Mouse (Mus musculus) Patski (cell line): ENCODE results near the gene Cd70. TPM values are rescaled to one million over a fixed set of nuclear protein-coding genes. Genes with fewer than 3 reads are reported as not detected.

Source experiments
- ATAC-seq: fragments of 100-300 bp; one replicate; pipeline ENCODE4 v1.8.0; 2021
- CTCF ChIA-PET: fragments of 350-600 bp; sonication (Branson Sonifier 250); formaldehyde crosslinking; loops from one replicate; lab custom pipeline; 2022; ENCODE audit warnings: inconsistent platforms; lab: Charles Lee
- POLR2A ChIA-PET: fragments of 350-600 bp; sonication (Branson Sonifier 250); formaldehyde crosslinking; loops from one replicate; lab custom pipeline; 2022; ENCODE audit warnings: antibody characterized with exemption, inconsistent platforms; lab: Charles Lee
- DNase-seq: peaks from one replicate; pipeline ENCODE4 v3.0.0-alpha.2; 2011; ENCODE audit warnings: low read depth, low spot score
- H3K27me3 ChIP-seq: fragments of 371-371 bp; one replicate; pipeline ENCODE4 v1.5.1; 2021
- CTCF ChIP-seq: fragments of 100-300 bp; IDR thresholded peaks from one replicate; pipeline ENCODE4 v1.5.1; 2021
- in situ Hi-C: fragments of 300-500 bp; cut with MboI; formaldehyde crosslinking; loops from 3 replicates; pipeline ENCODE4 v1.11.1; 2018; ENCODE audit warnings: low pct_unique_long_range_greater_than_20kb, mixed read lengths
- polyA plus RNA-seq: library from polyadenylated mRNA; unstranded; gene quantifications from one replicate; pipeline ENCODE4 v1.2.3, GENCODE M21; 2021

Gene Cd70
- polyA plus RNA-seq, 1 experiment from 2014 or later = not detected

DNA sequence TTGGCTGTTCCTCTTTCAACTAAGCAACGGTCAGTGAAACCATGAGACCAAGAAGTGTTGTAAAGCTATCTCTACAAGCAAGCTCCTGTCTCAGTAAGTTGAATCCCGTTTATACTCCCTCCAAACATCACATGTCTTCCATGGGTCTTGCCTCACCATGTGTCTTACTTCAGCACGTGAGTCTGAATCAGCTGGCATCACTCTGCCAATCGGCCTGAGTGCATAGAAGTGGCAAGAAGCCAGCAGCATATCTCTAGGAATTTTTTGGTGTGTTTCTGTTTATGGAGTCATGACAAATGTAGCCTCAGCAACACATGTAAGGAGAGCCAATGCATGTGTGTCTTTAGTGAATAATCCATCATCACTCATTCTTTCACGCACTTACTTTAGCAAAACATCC lies 22.8 kb upstream of the Cd70 start:
- DNase-seq (no peak), ATAC-seq (no peak)
- no peak for TF ChIP-seq CTCF
- ChIA-PET POLR2A (no interaction called here), CTCF (no interaction called here)
- in situ Hi-C loops = no loop called here
- H3K27me3 ChIP-seq = peaks cover 3% of the 10 kb centered on the region

DNA sequence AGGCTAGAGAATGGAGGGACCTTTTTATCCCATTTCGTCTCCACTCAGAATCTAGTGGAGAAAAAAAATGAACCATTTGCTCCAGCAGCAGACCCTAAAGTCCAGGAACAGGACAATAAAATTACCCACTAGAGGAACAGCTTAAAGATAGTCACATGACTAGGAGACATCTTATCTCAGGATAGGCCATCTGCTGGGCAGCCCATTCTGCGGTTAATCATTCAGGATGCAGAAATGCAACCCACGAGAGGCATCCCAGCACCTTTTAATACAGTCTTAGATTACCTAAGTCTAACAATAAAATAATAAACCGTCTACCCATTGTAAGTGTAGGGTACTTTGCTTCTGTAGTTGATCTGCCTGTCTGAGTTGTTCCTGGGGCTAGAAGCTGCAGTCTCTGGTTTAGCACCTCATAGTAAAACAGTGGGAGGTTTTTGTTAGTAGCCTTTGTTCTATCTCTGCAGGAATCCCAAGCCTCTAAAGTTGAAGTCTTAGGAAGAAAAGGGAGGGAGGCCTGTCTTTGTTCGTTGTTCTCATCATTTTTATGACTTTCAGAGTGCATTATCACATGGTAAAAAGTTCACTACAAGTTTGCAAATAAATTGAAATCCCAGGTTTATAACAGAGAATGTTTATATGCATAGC lies 21.2 kb upstream of the Cd70 start:
- no peak for TF ChIP-seq CTCF
- H3K27me3 ChIP-seq = no peaks in the 10 kb centered on the region
- DNase-seq (no peak), ATAC-seq (no peak)
- POLR2A ChIA-PET = no interaction called here
- in situ Hi-C loops = no loop called here
- CTCF ChIA-PET = no interaction called here

DNA sequence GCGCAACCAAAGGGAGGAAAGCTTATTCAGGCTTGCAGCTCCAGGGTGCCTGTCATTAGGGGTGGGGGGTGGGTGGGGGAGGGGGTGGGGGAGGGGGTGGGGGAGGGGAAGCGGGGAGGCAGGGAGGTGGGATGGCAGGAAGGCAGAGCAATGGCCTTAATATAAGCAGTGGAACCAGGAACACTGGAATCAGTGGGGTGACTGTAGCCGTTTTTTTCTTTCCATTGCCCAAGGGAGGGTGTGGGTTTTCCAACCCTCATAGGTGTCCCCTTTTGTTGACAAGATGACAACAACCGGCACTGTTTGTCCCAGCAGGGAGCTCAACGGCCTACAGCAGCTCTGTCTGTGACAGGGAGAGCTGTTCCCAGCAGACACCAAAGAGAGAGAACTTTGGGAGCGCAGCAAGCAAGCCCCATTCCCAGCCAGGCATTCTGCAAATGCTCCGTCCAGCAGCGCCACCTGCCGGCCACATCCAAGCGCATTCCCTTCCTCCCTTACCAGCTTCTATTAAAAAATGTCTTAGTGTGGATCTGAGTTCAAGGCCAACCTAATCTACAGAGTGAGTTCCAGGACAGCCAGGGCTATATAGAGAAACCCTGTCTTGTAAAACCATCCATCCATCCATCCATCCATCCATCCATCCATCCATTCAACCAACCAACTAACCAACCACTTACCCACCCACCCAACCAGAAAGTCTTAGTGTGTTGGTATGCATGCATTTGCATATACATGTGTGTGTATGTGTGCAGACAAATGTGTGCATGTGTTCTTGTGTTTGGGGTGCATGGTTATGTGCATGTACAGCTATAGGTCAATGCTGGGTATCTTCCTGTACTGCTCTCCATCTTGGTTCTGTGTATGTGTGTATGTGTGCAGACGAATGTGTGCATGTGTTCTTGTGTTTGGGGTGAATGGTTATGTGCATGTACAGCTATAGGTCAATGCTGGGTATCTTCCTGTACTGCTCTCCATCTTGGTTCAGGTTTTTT lies 17.5 kb upstream of the Cd70 start:
- CTCF ChIA-PET = interaction anchor here (0.7 to 2.2 kb wide), 5 partner anchors 12 to 166 kb away, joined by 3 to 7 read pairs (median 3); no protein-coding TSS in a partner anchor
- DNase-seq = peak; percentile 10
- ATAC-seq = peak; percentile 57
- H3K27me3 ChIP-seq = peaks cover 2% of the 10 kb centered on the region
- TF ChIP-seq CTCF = peak; percentile 92
- in situ Hi-C loops = loop anchor here (5.0 kb wide), 2 partner anchors 70 to 170 kb away; partner anchors contain the start of gene Alkbh7
- POLR2A ChIA-PET = interaction anchor here (0.9 kb wide), 1 partner anchor 170 kb away, joined by 3 read pairs; the partner anchor contains the start of gene Alkbh7

DNA sequence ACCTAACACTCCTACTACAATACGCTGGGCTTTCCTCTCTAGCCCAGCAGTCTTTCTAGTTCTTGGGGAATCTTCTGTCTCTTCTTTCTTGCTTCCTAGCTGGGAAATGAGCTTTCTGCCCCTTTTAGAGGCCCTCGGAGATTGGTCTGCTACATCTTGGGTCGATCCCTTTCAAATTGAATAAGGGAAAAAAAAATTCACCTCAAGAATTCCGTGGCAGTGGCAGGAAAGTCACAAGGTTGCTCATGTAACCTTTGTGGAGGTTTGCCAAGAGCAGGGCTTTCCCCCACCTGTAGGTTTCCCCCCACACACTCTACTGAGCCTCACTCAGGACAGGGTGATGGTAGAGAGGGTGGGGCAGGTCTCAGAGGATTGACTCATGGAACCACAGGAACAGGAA lies 4.2 kb upstream of the Cd70 start:
- in situ Hi-C loops = no loop called here
- no peak for ATAC-seq
- peaks cover 14% of the 10 kb centered on the region for H3K27me3 ChIP-seq
- no peak for DNase-seq
- no peak for TF ChIP-seq CTCF
- POLR2A ChIA-PET = no interaction called here
- CTCF ChIA-PET = no interaction called here

DNA sequence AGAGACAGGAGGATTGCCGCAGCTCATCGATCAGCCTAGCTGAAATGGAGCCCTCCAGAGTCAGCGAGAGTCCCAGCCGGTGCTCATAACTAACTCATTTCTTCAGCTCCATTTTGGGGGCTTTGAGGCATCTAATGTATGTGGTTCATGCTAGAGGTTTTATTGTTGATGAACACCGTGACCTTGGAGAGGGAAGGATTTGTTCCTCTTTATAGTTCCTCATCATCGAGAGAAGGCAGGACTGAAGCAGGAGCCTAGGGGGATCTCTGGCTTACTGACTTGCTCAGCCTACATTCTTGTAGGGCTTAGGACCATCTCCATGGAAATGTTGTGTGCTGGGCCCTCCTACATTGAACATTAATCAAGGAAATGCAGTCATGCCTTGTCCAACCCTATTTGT lies 3.4 kb upstream of the Cd70 start:
- no peak for DNase-seq
- in situ Hi-C loops = no loop called here
- POLR2A ChIA-PET = no interaction called here

DNA sequence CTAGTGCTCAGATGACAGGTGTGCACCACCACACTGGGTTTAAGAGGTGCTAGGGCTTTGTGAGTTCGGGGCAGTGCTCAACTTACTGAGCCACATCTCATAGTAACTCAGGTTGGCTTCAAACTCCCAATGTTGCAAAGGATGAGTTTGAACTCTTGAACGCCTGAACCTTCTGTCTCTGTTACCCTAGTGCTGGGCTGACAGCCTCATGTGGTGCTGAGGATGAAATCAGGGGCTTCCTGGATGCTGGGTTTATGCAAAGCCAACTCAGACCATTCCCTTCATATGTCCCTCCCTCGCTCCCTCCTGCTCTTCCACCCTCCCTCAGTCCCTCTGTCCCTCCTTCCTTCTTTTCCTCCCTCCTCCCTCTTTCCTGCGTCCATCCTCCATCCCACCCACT lies 1.2 kb downstream of the Cd70 start:
- in situ Hi-C loops = no loop called here
- ChIA-PET POLR2A (no interaction called here), CTCF (no interaction called here)
- peaks cover 51% of the 10 kb centered on the region for H3K27me3 ChIP-seq
- DNase-seq (no peak), ATAC-seq (no peak)
- TF ChIP-seq CTCF = no peak

More for the DNA sequence above, 3.4 kb upstream of the Cd70 start:
- TF ChIP-seq CTCF = no peak
- H3K27me3 ChIP-seq = peaks cover 21% of the 10 kb centered on the region
- CTCF ChIA-PET = no interaction called here
- no peak for ATAC-seq

DNA sequence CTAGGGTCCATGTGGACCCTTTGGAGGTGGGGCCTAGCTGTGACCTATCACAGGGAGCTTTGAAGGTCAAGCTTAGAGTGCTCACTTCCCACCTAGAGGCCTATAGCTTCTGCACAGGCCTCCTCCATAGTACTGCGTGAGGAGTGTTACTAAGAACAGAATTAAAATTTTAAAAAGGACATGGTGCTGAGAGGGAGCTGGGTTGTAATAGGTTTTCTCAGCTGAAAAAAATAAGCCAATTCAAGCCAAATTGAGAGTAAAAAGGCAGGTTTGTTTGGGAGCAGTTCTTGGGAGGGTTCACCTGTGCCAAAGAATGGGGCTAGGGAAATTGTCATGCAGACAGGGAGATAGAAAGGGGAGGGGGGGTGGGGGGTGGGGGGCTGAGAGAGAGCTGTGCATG lies 4.5 kb downstream of the Cd70 start:
- ATAC-seq (no peak), DNase-seq (no peak)
- H3K27me3 ChIP-seq = peaks cover 49% of the 10 kb centered on the region
- POLR2A ChIA-PET = interaction anchor here (0.6 kb wide), 1 partner anchor 45 kb away, joined by 4 read pairs; no protein-coding TSS in a partner anchor
- CTCF ChIA-PET = no interaction called here
- in situ Hi-C loops = no loop called here
- TF ChIP-seq CTCF = no peak

DNA sequence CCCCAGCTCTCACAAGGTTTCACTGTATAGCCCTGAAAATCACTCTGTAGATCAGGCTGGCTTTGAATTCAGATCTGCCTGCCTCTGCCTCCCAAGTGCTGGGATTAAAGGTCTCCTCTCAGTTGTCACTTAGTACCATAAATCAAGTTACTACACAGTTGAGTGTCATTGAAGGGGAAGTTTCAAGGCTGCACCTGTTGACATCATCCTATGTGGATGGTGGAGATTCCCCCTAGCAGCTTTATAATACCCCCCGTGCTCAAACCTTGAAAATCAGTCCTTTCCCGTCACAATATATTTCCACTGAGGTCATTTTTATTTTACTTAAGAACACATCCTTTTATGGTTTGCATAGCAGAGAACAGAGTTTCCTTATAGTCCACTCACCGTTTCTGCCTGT lies 5.9 kb downstream of the Cd70 start:
- CTCF ChIA-PET = no interaction called here
- H3K27me3 ChIP-seq = peaks cover 46% of the 10 kb centered on the region
- in situ Hi-C loops = no loop called here
- ATAC-seq = no peak
- DNase-seq = no peak
- POLR2A ChIA-PET = no interaction called here
- TF ChIP-seq CTCF = no peak

DNA sequence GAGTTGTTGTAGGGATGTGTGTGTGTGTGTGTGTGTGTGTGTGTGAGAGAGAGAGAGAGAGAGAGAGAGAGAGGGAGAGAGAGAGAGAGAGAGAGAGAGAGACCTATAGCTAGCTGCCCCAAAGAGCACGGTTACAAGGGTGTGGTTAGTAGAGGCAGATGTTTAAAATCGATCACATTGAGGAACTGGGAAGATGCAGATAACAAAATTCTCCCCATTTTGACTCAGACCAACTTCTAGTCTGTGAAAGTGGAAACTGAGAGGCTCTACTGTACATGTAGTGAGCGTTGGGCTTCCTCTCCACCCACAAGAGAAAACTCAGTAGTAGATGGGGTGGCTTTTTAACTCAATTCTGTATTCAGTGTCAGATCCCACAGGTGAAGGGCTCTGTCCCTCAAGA lies 9.9 kb downstream of the Cd70 start:
- ATAC-seq = no peak
- in situ Hi-C loops = no loop called here
- TF ChIP-seq CTCF = no peak
- POLR2A ChIA-PET = no interaction called here
- DNase-seq = no peak
- CTCF ChIA-PET = no interaction called here
- peaks cover 41% of the 10 kb centered on the region for H3K27me3 ChIP-seq

DNA sequence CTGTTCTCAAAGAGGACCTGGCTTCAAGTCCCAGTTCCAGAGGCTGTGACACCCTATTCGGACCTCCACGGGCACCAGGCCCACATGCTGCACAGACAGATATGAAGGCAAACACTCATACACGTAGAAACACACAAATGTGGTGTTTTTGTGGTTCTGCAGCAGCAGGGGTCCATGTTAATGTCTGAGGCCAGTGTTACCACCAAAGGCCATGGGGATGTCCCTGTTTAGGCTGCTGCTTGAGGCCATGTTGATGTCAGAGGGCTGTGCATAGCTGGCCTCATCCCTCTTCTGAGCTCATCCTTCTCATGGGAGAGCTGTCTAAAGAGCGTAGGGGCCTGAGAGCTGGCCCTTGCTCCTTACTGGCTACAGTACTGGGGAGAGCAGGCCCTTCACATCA lies 10.9 kb downstream of the Cd70 start:
- no peak for TF ChIP-seq CTCF
- H3K27me3 ChIP-seq = peaks cover 37% of the 10 kb centered on the region
- DNase-seq (no peak), ATAC-seq (no peak)
- ChIA-PET POLR2A (no interaction called here), CTCF (no interaction called here)
- in situ Hi-C loops = no loop called here

DNA sequence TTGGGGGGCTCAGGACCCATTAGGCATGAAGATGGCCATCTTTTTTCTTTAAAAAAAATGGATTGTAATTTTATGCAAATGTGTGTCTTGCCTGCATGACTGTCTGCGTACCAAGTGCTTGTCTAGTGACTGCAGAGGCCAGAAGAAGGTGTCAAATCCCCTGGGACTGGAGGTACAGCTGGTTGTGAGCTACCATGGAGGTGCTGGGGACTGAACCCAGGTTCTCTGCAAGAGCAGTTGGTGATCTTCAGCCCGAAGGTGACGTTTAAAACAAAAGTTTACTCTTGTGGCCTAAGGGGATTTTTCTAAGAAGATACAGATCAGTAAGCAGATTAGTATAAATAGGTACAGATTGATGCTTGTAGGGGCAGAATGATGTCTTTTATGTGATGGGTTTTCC lies 13.9 kb downstream of the Cd70 start:
- ChIA-PET CTCF (no interaction called here), POLR2A (no interaction called here)
- peaks cover 35% of the 10 kb centered on the region for H3K27me3 ChIP-seq
- ATAC-seq (no peak), DNase-seq (no peak)
- in situ Hi-C loops = no loop called here
- no peak for TF ChIP-seq CTCF
